Mouse (Mus musculus) heart, postnatal 0 days (tissue): ENCODE results near the gene Fgd3.

Experiments
- CTCF ChIP-seq: IDR thresholded peaks from 2 replicates; pipeline ENCODE4 v1.5.1; 2016; ENCODE audit warnings: antibody characterized with exemption, control low read depth, low read depth
- EP300 ChIP-seq: IDR thresholded peaks from 2 replicates; pipeline ENCODE4 v1.6.1; 2016; ENCODE audit warnings: antibody characterized with exemption, low read depth

DNA sequence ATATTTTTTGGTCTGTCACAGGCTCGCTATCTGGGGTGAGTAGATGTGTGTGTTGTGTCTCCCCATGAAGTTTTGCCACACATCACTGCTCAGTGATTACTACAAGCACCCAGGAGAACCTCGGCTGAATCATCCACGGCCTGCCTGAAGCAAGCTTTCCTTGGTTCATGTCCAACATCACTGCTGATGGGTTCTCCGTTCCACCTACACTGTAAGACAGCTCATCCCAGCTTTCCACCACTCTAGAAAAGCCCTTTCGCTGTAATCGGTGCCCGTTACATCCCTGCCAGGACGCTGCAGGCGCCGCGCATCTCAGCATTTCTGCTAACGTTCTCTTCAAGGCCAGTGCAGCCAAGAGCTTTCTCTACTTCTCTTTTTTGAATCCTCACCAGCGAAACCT is 67.4 kb downstream of the Fgd3 start:
- TF ChIP-seq CTCF: no peak
- no peak for TF ChIP-seq EP300
